18 mouse cellular contexts compared by ENCODE assay signal in genomic region chr8:91153831-91154230, GRCm38 (mm10). TPM values are rescaled to one million over a fixed set of nuclear protein-coding genes. Genes with fewer than 3 reads are reported as not detected.
DNase-seq lines count a peak whose midpoint lies in the region; ATAC-seq and TF ChIP-seq lines count a peak whose summit lies in the region.
"Had no signal": no experiment of that assay in that cellular context is flagged by ENCODE, and none has a peak within 500 bp of the region (broad histone marks: within the 10 kb centered on the region; RNA-seq: fewer than 3 reads in every experiment).

No protein-coding gene starts in this region.

- no peaks in the 10 kb centered on the region for H3K79me2 ChIP-seq in heart, adult 2 months (replicated peaks; ENCODE audit: control insufficient read depth, insufficient read depth, low read length)

- 66% methylated on average over 3 of the region's 3 CpGs for WGBS in heart, adult 2 months
- 79% methylated on average over 3 of the region's 3 CpGs for WGBS in lung, postnatal 0 days

- no peak for DNase-seq in heart, adult 2 months
- DNase-seq in heart, postnatal 10 days, result no peak
- no peak for DNase-seq in lung, postnatal 0 days (ENCODE audit: low spot score)
- no peak for DNase-seq in lung, postnatal 25 days (ENCODE audit: low spot score)
- peak; percentile 64 for DNase-seq in ES-CJ7 (ENCODE audit: low read depth, low spot score)
- DNase-seq in right cerebral cortex, postnatal 10 days (ENCODE audit: low spot score in 2 of 2), result no peak
- no peak for DNase-seq in right cerebral cortex, postnatal 14 days
- DNase-seq: cerebellum, adult 8-10 months; gastrocnemius, postnatal 36 days; heart, postnatal 36 days; layer of hippocampus, postnatal 36 days; right cerebral cortex, postnatal 25 days had no signal

- H3K9ac ChIP-seq in heart, adult 2 months (ENCODE audit: low read depth, low read length), result no peak overlapping the region
- no peak overlapping the region for H3K9ac ChIP-seq in lung, postnatal 0 days (replicated peaks; ENCODE audit: low read depth)
- H3K9ac ChIP-seq: neural tube, embryonic 12.5 days had no signal

- H3K27me3 ChIP-seq in heart, adult 2 months (ENCODE audit: control insufficient read depth, insufficient read depth, low read length), result no peaks in the 10 kb centered on the region
- H3K27me3 ChIP-seq in lung, postnatal 0 days (replicated peaks; ENCODE audit: insufficient read depth, low read length), result no peaks in the 10 kb centered on the region
- H3K27me3 ChIP-seq: neural tube, embryonic 12.5 days had no signal

- H3K9me3 ChIP-seq in lung, postnatal 0 days (ENCODE audit: low read length), result no peaks in the 10 kb centered on the region
- H3K9me3 ChIP-seq: heart, embryonic 10.5 days had no signal

- 0 out of 2 replicates have a peak, but pooled peaks have one; percentile 3 for TF ChIP-seq CTCF in heart, adult 2 months (IDR thresholded peaks at IDR 0.05)
- TF ChIP-seq CTCF in lung, postnatal 0 days (IDR thresholded peaks at IDR 0.05), result peak; percentile 30
- 0 out of 2 replicates have a peak, but pooled peaks have one; percentile 1 for TF ChIP-seq CTCF in cortical plate, adult 2 months (IDR thresholded peaks at IDR 0.05; ENCODE audit: extremely low read depth, insufficient read depth, low read length)

- no peak for TF ChIP-seq EP300 in heart, adult 2 months (IDR thresholded peaks at IDR 0.05; ENCODE audit: insufficient read depth, low read depth, low read length)
- TF ChIP-seq EP300 in lung, postnatal 0 days (IDR thresholded peaks at IDR 0.05), result no peak

- intact Hi-C loops in heart, adult 2 months (cut with DNase I), result no loop called here
- intact Hi-C loops in heart, postnatal 10 days (cut with DNase I), result no loop called here

- H3K4me3 ChIP-seq in heart, adult 2 months, result no peak overlapping the region
- no peak overlapping the region for H3K4me3 ChIP-seq in lung, postnatal 0 days (ENCODE audit: low read depth, low read length)
- no peak overlapping the region for H3K4me3 ChIP-seq in cortical plate, adult 2 months (ENCODE audit: insufficient read depth, low read length)
- H3K4me3 ChIP-seq: forebrain, embryonic 10.5 days; heart, embryonic 10.5 days; neural tube, embryonic 12.5 days had no signal

- ATAC-seq in lung, postnatal 0 days, result no peak
- ATAC-seq: hindbrain, embryonic 16.5 days had no signal

- no peaks in the 10 kb centered on the region for H3K36me3 ChIP-seq in heart, adult 2 months (ENCODE audit: control insufficient read depth, insufficient read depth, low read length)
- H3K36me3 ChIP-seq in lung, postnatal 0 days (ENCODE audit: insufficient read depth, low read length), result no peaks in the 10 kb centered on the region
- H3K36me3 ChIP-seq: forebrain, embryonic 10.5 days; G1E; heart, embryonic 10.5 days; neural tube, embryonic 12.5 days had no signal

- no peak overlapping the region for H3K27ac ChIP-seq in heart, adult 2 months
- H3K27ac ChIP-seq in lung, postnatal 0 days (ENCODE audit: low read length), result no peak overlapping the region
- no peak overlapping the region for H3K27ac ChIP-seq in cortical plate, adult 2 months (ENCODE audit: insufficient read depth, low read length)
- H3K27ac ChIP-seq: forebrain, embryonic 10.5 days; heart, embryonic 10.5 days; neural tube, embryonic 12.5 days had no signal

- no peak overlapping the region for H3K4me2 ChIP-seq in lung, postnatal 0 days (replicated peaks; ENCODE audit: low read depth, low read length)
- H3K4me2 ChIP-seq: neural tube, embryonic 12.5 days had no signal

- TF ChIP-seq POLR2A in heart, adult 2 months (IDR thresholded peaks at IDR 0.05; ENCODE audit: insufficient read depth, low read depth, low read length), result no peak
- TF ChIP-seq POLR2A in cortical plate, adult 2 months (IDR thresholded peaks at IDR 0.05; ENCODE audit: extremely low read depth, insufficient read depth, low read length), result no peak

- H3K4me1 ChIP-seq in heart, adult 2 months (ENCODE audit: control insufficient read depth, insufficient read depth, low read length), result no peaks in the 10 kb centered on the region
- no peaks in the 10 kb centered on the region for H3K4me1 ChIP-seq in lung, postnatal 0 days (ENCODE audit: insufficient read depth, low read depth, low read length)
- no peaks in the 10 kb centered on the region for H3K4me1 ChIP-seq in cortical plate, adult 2 months (ENCODE audit: control insufficient read depth, insufficient read depth, low read length)
- H3K4me1 ChIP-seq: forebrain, embryonic 10.5 days; heart, embryonic 10.5 days; neural tube, embryonic 12.5 days had no signal

RNA-seq across cellular contexts. Expression of gene Aktip, which starts 45.9 kb away (rescaled TPM):
- 10 to 100 TPM; 59.7 to 63.1 TPM for total RNA-seq in heart, adult 2 months (2021)
- polyA plus RNA-seq in heart, adult 2 months (2012; rRNA removed), result 39.9 and 73.8 TPM in 2 replicates
- 10 to 100 TPM; 36.1 to 40.3 TPM for total RNA-seq in heart, postnatal 10 days (2021)
- 65.1 and 65.6 TPM in 2 replicates for polyA plus RNA-seq in lung, postnatal 0 days (2015; fragmentation: Nextera tagmentation; extraction: Ambion mirVana)
- polyA plus RNA-seq in cortical plate, adult 2 months (2012; rRNA removed), result 113 and 120 TPM in 2 replicates
